Mouse (Mus musculus): ENCODE data around the gene Acta2. TPM values are rescaled to one million over a fixed set of nuclear protein-coding genes. Genes with fewer than 3 reads are reported as not detected.

Gene Acta2
- total RNA-seq, 1 experiment from 2014 or later = not detected

GRCm38 (mm10) chr19:34273073-34273472 lies 17.7 kb upstream of the Acta2 start:
- no peak for ATAC-seq (replicated peaks; ENCODE audit: insufficient number of reproducible peaks, low FRiP score, low TSS enrichment, poor library complexity, severe bottlenecking)

GRCm38 (mm10) chr19:34270824-34271464 lies 15.6 kb upstream of the Acta2 start:
- no peak for ATAC-seq (replicated peaks; ENCODE audit: insufficient number of reproducible peaks, low FRiP score, low TSS enrichment, poor library complexity, severe bottlenecking)

- peak; percentile 84 for ATAC-seq (replicated peaks; ENCODE audit: insufficient number of reproducible peaks, low FRiP score, low TSS enrichment, poor library complexity, severe bottlenecking)
Observed at GRCm38 (mm10) chr19:34270106-34270726, 14.8 kb upstream of the Acta2 start.

- ATAC-seq (replicated peaks; ENCODE audit: insufficient number of reproducible peaks, low FRiP score, low TSS enrichment, poor library complexity, severe bottlenecking) = no peak
Observed at GRCm38 (mm10) chr19:34268991-34269390, 13.6 kb upstream of the Acta2 start.

- ATAC-seq (replicated peaks; ENCODE audit: insufficient number of reproducible peaks, low FRiP score, low TSS enrichment, poor library complexity, severe bottlenecking) = no peak
Observed at GRCm38 (mm10) chr19:34265604-34266193, 10.3 kb upstream of the Acta2 start.

- ATAC-seq (replicated peaks; ENCODE audit: insufficient number of reproducible peaks, low FRiP score, low TSS enrichment, poor library complexity, severe bottlenecking) = peak; percentile 79
Observed at GRCm38 (mm10) chr19:34262273-34262974, 7.0 kb upstream of the Acta2 start.

- no peak for ATAC-seq (replicated peaks; ENCODE audit: insufficient number of reproducible peaks, low FRiP score, low TSS enrichment, poor library complexity, severe bottlenecking)
Observed at GRCm38 (mm10) chr19:34256936-34257335, 1.5 kb upstream of the Acta2 start.

- no peak for ATAC-seq (replicated peaks; ENCODE audit: insufficient number of reproducible peaks, low FRiP score, low TSS enrichment, poor library complexity, severe bottlenecking)
Observed at GRCm38 (mm10) chr19:34256149-34256548, 759 bp upstream of the Acta2 start.

- ATAC-seq (replicated peaks; ENCODE audit: insufficient number of reproducible peaks, low FRiP score, low TSS enrichment, poor library complexity, severe bottlenecking) = peak; percentile 76
Observed at GRCm38 (mm10) chr19:34254101-34254879, 1.1 kb downstream of the Acta2 start.

- ATAC-seq (replicated peaks; ENCODE audit: insufficient number of reproducible peaks, low FRiP score, low TSS enrichment, poor library complexity, severe bottlenecking) = no peak
Observed at GRCm38 (mm10) chr19:34252450-34252849, 2.9 kb downstream of the Acta2 start.

- no peak for ATAC-seq (replicated peaks; ENCODE audit: insufficient number of reproducible peaks, low FRiP score, low TSS enrichment, poor library complexity, severe bottlenecking)
Observed at GRCm38 (mm10) chr19:34251900-34252299, 3.5 kb downstream of the Acta2 start.

GRCm38 (mm10) chr19:34250621-34251020 lies 4.8 kb downstream of the Acta2 start:
- no peak for ATAC-seq (replicated peaks; ENCODE audit: insufficient number of reproducible peaks, low FRiP score, low TSS enrichment, poor library complexity, severe bottlenecking)

GRCm38 (mm10) chr19:34248558-34248957 lies 6.8 kb downstream of the Acta2 start:
- ATAC-seq (replicated peaks; ENCODE audit: insufficient number of reproducible peaks, low FRiP score, low TSS enrichment, poor library complexity, severe bottlenecking) = peak; percentile 82

GRCm38 (mm10) chr19:34244056-34244455 lies 11.3 kb downstream of the Acta2 start:
- peak; percentile 45 for ATAC-seq (replicated peaks; ENCODE audit: insufficient number of reproducible peaks, low FRiP score, low TSS enrichment, poor library complexity, severe bottlenecking)

- ATAC-seq (replicated peaks; ENCODE audit: insufficient number of reproducible peaks, low FRiP score, low TSS enrichment, poor library complexity, severe bottlenecking) = no peak
Observed at GRCm38 (mm10) chr19:34242925-34243324, 12.5 kb downstream of the Acta2 start.

- ATAC-seq (replicated peaks; ENCODE audit: insufficient number of reproducible peaks, low FRiP score, low TSS enrichment, poor library complexity, severe bottlenecking) = 0 out of 2 replicates have a peak, but pooled peaks have one; percentile 49
Observed at GRCm38 (mm10) chr19:34241247-34241915, 14.0 kb downstream of the Acta2 start.

- ATAC-seq (replicated peaks; ENCODE audit: insufficient number of reproducible peaks, low FRiP score, low TSS enrichment, poor library complexity, severe bottlenecking) = no peak
Observed at GRCm38 (mm10) chr19:34240273-34241039, 14.9 kb downstream of the Acta2 start.

GRCm38 (mm10) chr19:34237746-34238145 lies 17.6 kb downstream of the Acta2 start:
- no peak for ATAC-seq (replicated peaks; ENCODE audit: insufficient number of reproducible peaks, low FRiP score, low TSS enrichment, poor library complexity, severe bottlenecking)
